Mouse (Mus musculus) cerebellum, adult 11-12 months (tissue): ENCODE results near the gene Map1b.
A peak's percentile ranks its signal among the peaks of the same experiment; 100 is the strongest.

Experiments
- DNase-seq: peaks from one replicate; pipeline ENCODE4 v3.0.0; 2022

Gene Map1b

GRCm38 (mm10) chr13:99485331-99485733 is 31.0 kb downstream of the Map1b start:
- DNase-seq = peak; percentile 62

DNA sequence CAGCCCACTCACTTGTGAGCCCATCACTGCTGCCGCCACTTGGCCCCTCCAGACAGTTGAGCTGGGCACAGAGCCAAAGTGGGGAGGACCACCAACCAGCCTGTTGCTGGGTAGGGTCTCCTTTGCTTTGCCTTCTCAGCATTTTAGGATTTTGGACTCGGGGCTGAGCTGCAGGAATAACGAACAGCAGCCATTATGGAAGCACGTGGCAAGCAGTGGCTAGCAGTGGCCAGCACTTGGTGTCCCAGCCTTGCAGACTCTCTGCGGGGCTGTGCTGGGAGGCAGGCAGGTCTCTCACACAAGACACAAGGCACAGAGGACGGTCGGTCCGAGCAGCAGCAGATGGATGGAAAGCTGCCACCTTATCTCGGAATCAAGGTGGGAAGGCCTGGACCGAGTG is 31.4 kb downstream of the Map1b start:
- DNase-seq = peak; percentile 80

- no peak for DNase-seq
Measured at GRCm38 (mm10) chr13:99483433-99483832, 32.9 kb downstream of the Map1b start.

DNA sequence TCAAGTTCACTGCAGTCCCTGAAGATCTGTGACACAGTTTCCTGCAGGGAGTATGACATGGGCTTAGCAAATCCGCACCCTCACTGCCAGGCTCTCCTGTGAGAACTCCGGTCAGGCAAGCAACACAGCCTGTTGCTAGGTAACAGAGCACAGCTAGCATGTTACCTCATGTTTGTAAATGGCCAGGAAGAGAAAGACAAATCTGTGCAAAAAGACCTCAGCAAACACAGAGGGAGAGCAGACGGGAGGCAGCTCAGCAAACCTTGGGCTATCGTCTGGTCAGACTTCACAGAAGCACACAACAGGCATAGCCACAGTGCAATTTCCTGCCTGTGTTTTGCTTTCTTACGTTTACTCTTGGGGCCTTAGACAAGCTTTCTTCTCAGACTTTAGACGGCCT is 40.9 kb downstream of the Map1b start:
- DNase-seq = no peak

DNA sequence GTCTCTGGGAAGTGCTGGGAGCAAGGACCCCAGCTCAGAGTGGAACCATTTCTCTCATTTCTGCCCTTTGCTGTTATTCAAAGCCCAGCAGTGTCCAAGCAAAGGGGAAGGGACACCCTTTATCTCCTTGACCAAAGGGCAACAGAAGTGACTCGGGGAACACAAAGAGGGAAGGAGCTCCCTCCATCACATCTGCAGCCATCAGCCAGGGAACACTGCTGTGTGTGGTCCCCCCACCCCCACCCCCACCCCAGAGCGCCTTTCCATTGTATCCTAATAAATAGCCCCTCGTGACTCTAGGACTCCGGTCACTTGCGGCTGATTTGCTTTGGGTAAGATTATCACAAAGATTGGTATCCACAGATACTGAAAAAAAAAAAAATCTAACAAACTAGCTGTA is 41.3 kb downstream of the Map1b start:
- DNase-seq = no peak

- DNase-seq = no peak
Measured at GRCm38 (mm10) chr13:99474108-99474507, 42.2 kb downstream of the Map1b start.

GRCm38 (mm10) chr13:99472028-99472427 is 44.3 kb downstream of the Map1b start:
- DNase-seq = no peak

DNA sequence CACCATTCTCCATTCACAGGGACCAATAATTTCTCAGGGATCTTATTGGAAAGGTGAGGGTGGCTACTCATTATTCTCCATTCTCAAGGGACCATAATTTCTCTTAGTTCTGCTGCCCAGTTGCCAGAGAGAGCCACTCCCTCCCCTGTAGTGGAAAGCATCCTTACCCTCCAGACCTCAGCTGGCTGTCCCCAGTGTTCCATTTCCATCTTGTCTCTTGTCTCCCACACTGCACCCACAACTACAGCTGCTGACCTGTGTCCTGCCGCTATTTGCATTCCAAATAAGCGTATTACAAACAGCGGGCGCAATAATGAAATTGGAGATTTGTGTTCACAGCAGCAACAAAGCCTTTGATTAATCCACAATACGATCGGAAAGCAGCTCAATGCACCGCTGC is 46.3 kb downstream of the Map1b start:
- no peak for DNase-seq

DNA sequence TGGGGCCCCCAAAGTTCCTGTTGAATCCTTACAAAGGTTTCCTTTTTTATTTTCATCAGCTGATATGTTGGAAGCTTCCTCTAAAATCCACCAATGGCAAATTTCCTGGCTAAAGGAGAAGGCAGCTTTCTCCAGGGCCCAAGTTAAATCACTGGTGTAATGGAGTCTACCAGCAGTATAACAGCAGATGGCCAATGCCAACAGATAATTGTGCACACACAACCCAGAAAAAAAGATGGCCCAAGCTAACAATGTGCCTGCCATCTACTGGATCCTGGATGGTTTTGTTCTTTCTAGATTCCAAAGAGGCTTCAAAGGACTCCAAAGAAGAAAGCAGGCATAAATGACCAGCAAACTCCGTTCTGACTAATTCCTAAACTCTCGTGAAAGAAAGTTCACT is 48.1 kb downstream of the Map1b start:
- DNase-seq = no peak

DNA sequence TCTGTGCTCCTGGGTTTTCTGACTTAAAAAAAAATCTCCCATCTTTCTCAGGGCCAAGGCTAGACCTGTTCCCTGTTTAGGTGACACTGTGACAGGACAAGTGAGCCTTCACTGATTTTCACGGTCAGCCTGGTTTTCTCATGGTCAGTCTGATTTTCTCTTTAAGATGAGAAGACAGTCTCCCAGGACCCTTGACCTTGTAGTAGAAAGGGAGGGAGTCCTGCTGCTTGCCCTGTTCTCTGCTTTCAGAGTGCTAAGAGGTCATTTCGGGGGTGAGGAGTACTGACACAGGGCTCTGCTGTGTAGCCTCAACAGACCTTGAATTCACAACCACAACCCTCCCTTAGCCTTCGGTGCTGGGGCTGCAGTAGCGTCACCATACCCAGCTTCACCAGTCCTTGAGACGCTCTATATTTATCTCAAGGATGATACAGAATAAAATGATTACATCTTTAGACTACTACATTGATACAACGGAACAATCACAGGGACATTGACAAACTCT is 49.5 kb downstream of the Map1b start:
- DNase-seq = no peak

GRCm38 (mm10) chr13:99466064-99466463 is 50.3 kb downstream of the Map1b start:
- no peak for DNase-seq

DNA sequence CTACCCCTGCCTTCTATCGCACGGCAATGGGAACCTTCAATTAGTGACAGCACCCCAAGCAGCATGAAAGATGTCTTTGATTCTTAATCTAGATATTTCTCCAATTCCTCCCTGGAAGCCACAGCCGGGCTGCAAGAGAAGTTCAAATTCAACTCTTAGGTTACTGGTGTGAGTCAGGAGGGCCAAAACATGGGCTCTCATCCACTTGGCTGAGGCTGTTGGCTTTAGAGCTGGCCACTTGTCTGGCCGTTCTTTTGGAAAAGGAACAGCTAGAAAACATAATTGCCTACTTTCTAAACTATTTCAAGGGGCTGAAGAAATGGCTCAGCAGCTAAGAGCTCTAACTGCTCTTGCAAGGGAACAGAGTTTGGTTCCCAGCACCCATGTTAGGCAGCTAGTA is 51.8 kb downstream of the Map1b start:
- no peak for DNase-seq

DNA sequence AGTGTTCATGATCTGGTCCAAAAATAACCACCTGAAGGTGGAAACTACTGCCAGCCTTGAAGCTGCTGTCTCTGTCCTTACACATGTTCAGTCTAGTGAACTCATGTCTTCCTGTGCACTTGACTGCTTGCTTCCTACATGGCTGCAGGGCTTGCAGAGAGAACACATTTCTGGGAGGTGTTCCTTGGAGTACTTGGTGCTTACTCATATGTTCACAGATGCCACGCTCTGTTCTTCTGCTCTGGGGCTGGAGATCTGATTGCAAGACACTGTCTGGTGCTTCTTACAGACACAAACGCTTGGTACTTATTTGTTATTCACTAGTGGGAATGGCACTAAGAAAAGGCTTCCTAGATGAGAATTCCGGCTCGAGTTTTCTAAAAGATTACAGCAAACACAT is 54.5 kb downstream of the Map1b start:
- no peak for DNase-seq

- DNase-seq = no peak
Measured at GRCm38 (mm10) chr13:99459612-99460011, 56.7 kb downstream of the Map1b start.

DNA sequence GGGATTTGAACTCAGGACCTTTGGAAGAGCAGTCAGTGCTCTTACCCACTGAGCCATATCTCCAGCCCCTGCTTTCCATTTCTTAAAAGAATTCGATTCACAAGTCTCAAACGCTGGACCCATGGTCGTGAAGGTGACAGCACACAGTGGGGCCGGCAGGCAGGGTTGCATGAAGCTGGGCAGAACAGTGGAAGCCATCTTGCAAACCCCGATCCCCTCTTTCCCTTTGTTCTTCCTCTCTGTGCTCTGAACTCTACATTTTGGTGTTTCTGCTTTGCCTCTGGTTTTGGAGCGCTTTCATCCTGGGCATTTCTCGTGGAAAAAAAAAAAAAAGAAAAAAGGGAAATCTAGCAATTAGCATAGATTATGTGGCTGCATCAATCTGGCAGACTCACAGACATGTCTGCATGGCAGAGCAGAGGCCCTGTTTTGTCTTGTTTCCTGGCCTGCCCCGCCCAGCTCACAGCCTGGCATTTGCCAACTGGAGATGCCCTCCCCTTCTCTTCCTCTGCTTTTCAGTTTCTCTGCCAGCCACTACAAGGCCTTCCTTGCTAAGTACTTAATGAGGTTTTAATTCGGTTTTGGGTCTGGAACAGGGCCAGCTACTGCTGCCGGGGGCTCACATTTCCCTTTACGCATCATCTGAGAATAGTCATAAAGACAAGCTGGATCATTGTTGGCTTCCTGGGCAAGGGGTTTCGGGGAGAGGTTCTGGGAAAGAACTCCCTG is 57.5 kb downstream of the Map1b start:
- peak; percentile 72 for DNase-seq

- DNase-seq = no peak
Measured at GRCm38 (mm10) chr13:99454977-99455376, 61.4 kb downstream of the Map1b start.

- DNase-seq = no peak
Measured at GRCm38 (mm10) chr13:99452444-99452843, 63.9 kb downstream of the Map1b start.

- DNase-seq = peak; percentile 53
Measured at GRCm38 (mm10) chr13:99451276-99451675, 65.1 kb downstream of the Map1b start.

GRCm38 (mm10) chr13:99450766-99451165 is 65.6 kb downstream of the Map1b start:
- peak; percentile 93 for DNase-seq

- DNase-seq = no peak
Measured at GRCm38 (mm10) chr13:99449547-99449946, 66.8 kb downstream of the Map1b start.

GRCm38 (mm10) chr13:99448278-99448677 is 68.1 kb downstream of the Map1b start:
- DNase-seq = no peak

- DNase-seq = peak; percentile 60
Measured at GRCm38 (mm10) chr13:99447403-99448199, 68.7 kb downstream of the Map1b start.

DNA sequence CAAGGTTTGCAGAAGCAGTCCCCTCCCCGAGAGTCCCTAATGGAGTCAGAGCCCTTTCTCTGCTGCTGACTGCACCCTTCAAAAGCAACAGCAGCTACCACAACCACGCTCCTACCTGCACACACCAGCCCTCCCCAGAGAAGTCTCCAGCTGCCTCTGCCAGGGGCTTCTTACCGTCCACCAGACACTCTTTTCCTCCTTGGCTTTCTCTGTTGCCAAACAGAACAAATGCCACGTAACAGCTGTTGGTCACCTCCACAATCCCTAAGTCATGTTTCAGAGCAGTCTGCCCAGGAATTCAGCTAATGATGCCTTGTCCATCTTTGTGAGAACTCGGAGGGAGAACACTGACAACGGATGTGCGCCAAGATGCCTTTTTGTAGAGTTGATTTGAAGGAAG is 69.3 kb downstream of the Map1b start:
- DNase-seq = no peak

GRCm38 (mm10) chr13:99444880-99445279 is 71.5 kb downstream of the Map1b start:
- DNase-seq = no peak
